Mouse (Mus musculus) heart, postnatal 25 days (tissue): Measurements from ENCODE around the gene Ufsp1. TPM values are rescaled to one million over a fixed set of nuclear protein-coding genes. Genes with fewer than 3 reads are reported as not detected.
"Not testable (repeated sequence)": the region's sequence is repeated elsewhere in the genome, so short reads cannot be mapped to it uniquely, and the experiment has no call there.

Source experiments
- DNase-seq: peaks from one replicate; pipeline ENCODE4 v3.0.0; 2022; ENCODE audit warnings: low spot score
- intact Hi-C: fragments of 180-260 bp; cut with DNase I; formaldehyde crosslinking; loops from one replicate; pipeline ENCODE4 v1.15.1; 2025
- total RNA-seq, 2 experiments: library from RNA; stranded (reverse); gene quantifications; 2 replicates each; pipeline ENCODE4 v1.2.3; 2021

The Ufsp1 gene
- total RNA-seq: 1 to 10 TPM; 8.3 to 8.7 TPM

DNA sequence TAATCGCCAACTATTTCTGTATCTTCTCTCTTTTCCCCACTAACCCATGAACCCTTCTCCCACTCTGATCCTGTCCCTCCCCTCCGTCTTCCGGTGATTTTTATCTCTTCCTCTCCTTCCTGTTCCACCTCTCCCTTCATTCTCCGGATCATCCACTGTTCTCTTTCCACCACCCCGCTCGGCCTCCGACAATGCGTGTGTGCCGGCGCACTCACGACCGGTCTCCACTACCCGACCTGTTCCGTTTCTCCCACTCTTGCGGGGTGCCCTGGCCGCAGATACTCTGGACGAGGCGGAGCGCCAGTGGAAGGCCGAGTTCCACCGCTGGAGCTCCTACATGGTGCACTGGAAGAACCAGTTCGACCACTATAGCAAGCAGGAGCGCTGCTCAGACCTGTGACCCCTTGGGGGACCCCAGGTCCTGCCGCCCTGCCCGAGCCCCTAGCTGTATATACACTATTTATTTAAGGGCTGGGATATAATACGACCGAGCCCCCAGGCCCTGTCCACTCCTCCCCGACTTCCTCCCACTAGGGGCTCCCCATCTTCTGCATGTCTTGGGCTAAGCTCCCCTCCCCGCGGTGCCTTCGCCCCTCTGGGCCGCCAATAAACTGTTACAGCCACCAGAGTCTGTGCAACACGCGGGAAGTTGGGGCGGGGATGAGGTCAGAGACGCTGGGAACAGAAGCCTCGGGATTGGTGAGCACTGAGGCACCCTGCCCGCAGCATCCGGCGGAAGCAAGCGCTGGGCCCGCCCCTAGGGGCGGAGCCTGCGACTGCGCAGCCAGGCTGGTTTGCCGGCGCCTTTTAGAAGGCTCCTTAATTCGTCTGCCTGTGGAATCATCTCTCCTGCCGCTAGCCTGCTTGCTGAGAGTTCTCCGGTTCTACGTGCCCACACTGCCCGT is at the start of gene Ufsp1:
Gene Ufsp1, plus strand, starts transcription at position 791 of the 905 bp plus-strand sequence.
- intact Hi-C loops: loop anchor here (5.0 kb wide), 1 partner anchor 208 kb away; the partner anchor contains the start of gene Pop7

GRCm38 (mm10) chr5:137263897-137264720 is 30.3 kb upstream of the Ufsp1 start:
- intact Hi-C loops: no loop called here
- no peak for DNase-seq

More for the DNA sequence above, at the start of gene Ufsp1:
- DNase-seq: peak; percentile 88

DNA sequence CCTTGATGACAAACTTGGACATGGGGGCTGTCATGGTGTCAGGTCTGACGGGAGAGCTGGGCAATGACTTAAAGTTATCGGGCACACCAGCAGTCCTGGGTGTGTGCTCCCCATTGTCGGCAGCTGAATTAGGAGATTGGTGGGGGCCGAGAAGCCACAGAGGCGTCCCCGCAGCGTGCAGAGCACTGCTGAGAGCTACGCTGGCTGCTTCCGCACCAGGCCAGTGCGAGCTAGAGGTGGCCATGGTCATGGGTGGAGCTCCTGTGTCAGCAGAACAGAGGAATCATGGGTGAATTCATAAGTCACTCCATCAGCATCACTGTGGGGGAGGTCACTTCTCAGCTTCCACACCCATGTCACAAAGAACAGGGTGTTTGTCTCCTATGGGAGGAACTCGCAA is 29.6 kb upstream of the Ufsp1 start:
- intact Hi-C loops: no loop called here
- DNase-seq: no peak

- peak; percentile 42 for DNase-seq
- intact Hi-C loops: no loop called here
Observed at GRCm38 (mm10) chr5:137268131-137268910, 26.1 kb upstream of the Ufsp1 start.

DNA sequence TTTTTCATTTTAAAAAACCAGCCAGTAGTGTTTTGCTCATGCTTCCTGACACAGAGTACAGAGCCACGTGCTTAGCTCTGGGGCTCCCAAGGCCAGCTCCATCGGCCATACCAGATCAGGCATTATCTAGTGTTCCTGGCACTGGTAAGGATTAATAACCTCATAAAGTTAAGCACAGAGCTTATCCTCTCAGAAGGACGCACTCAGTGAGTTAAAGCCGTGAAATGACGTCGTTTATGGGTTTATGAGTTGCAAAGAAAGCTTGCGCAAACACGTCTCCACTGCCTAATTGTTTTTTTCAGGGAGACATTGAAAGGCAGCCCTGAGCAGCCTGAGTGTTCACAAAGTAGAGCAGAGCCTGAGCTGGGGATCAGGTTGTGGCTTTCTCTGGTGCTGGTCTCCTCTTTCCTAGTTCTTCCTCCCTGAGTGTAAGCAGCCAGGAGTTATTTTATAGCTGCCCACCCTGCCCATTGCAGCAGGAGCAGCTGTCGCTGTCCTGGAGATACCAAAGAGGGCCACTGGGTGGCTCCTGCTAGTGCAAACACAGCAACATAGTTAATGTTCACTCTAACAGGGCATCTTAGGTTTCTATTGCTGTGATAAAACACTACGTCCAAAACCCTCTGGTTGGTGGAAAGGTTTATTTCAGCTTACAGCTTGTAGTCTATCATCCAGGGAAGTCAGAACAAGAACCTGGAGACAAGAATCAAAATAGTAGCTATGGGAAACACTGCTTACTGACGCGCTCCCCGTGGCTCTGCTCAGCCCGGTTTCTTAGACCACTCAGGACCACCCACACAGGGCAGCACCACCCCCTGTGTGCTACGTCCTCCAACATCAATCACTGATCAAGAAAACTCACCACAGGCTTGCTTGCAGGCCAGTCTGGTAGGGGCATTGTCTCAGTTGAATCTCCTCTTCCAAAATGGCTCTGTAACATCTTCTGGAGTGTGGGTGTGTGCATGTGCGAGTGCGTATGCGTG is 16.8 kb upstream of the Ufsp1 start:
- intact Hi-C loops: no loop called here
- DNase-seq: no peak

DNA sequence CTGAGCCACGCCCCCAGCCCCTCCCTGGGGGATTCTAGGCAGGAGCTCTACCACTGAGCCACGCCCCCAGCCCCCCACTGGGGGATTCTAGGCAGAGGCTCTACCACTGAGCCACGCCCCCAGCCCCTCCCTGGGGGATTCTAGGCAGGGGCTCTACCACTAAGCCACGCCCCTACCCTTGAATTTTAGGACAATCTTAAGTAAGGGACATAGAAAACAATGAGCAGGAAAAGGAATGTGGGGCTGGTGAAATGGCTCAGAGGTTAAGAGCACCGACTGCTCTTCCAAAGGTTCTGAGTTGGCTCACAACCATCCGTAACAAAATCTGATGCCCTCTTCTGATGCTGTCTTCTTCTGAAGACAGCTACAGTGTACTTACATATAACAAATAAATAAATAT is 10.0 kb upstream of the Ufsp1 start:
- intact Hi-C loops, DNase-seq: not testable (repeated sequence)

GRCm38 (mm10) chr5:137285045-137285444 is 9.4 kb upstream of the Ufsp1 start:
- intact Hi-C loops: no loop called here
- DNase-seq: no peak

DNA sequence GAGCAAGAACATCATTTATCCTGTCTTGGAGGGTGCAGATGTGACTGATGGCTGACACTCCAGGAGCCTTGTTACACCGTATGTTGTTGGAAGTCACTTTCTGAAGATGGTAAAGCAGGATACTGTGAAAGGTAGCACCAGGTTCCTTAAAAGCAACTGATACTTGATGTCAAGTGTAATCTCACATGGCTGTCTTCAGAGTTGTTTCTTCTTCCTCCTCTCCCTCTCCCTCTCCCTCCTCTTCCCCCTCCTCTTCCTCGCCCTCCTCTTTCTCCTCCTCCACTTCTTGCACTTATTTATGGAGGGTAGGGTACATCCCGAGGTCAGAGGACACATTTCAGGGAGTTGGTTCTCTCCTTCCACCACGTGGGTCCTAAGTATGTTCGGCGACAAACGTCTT is 8.4 kb upstream of the Ufsp1 start:
- DNase-seq: no peak
- intact Hi-C loops: loop anchor here (1.0 kb wide), 1 partner anchor 155 kb away; no protein-coding TSS in a partner anchor

DNA sequence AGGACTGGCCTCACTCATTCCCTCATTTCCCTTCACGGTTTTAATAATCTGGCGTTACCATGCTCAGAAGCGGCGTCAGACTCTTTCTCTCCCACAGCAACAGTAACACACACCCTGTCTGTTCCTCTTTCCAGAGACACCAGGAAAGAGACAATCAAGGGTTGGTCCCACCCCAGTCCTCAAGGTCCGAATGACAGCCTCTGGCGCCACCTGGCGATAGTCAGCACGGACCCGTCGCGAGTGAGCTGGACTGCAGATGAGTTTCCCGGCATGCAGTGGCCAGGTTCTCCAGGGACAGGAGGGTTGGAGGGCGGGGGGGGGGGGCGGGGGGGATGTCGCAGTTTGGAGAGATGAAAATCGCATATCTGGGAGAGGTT is 7.8 kb upstream of the Ufsp1 start:
- DNase-seq: peak; percentile 75
- intact Hi-C loops: loop anchor here (1.0 kb wide), 2 partner anchors 127 to 155 kb away; no protein-coding TSS in a partner anchor

GRCm38 (mm10) chr5:137287032-137287952 is 7.1 kb upstream of the Ufsp1 start, which contains the start of gene Ache:
Gene Ache (plus strand): TSS chr5:137287519.
- no peak for DNase-seq
- intact Hi-C loops: loop anchor here (1.0 kb wide), 1 partner anchor 128 kb away; no protein-coding TSS in a partner anchor

- intact Hi-C loops: loop anchor here (1.0 kb wide), 1 partner anchor 129 kb away; no protein-coding TSS in a partner anchor
- DNase-seq: no peak
Observed at GRCm38 (mm10) chr5:137287953-137288743, 6.3 kb upstream of the Ufsp1 start.

DNA sequence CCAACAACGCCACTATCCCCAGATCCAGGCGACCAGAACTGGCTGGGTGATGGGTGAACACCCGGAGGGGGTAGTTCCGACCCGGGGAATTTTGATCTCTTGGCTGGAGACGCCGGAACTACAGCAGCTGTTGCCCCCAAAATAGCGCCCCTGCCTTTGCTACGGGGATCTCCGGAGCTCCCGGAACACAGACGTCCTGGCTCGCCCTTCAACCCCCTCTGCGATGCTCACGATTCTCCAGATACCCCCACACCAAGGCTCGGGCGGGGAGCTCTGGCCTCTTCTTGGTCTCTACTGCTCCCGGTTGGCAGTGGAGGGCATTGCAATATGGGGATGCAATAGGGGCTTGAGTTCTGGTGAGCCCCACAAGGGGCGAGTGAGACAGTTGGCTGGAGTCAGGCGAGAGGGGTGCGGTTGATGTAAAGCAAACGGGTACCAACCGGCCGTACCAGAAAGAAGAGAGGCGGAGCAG is 5.4 kb upstream of the Ufsp1 start:
- no peak for DNase-seq
- intact Hi-C loops: no loop called here

DNA sequence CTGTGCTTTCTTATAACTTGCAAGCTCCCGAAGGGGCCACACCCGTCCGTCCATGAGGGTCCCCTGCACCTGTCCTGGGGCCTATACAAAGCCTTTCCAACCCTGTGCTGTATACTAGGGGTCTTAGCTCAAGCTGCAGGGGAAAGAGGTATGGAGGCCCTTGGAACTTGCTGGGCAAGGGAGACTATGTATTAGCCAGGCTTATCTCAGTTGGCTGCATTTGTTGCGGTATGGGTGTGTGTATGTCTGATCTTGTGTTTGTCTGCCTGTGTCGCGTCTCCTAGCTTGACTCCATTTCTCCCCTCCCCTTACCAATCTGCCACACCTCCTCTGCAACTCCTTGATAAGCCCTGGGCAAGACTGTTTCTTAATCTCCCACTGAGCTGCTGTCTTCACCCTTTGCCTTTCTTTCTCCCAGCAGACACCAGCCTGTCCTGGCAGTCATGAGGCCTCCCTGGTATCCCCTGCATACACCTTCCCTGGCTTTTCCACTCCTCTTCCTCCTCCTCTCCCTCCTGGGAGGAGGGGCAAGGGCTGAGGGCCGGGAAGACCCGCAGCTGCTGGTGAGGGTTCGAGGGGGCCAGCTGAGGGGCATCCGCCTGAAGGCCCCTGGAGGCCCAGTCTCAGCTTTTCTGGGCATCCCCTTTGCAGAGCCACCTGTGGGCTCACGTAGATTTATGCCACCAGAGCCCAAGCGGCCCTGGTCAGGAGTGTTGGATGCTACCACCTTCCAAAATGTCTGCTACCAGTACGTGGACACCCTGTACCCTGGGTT is 4.7 kb upstream of the Ufsp1 start:
- intact Hi-C loops: loop anchor here (2.0 to 5.0 kb wide), 2 partner anchors 91 to 213 kb away; partner anchors contain the start of gene Pop7
- no peak for DNase-seq

DNA sequence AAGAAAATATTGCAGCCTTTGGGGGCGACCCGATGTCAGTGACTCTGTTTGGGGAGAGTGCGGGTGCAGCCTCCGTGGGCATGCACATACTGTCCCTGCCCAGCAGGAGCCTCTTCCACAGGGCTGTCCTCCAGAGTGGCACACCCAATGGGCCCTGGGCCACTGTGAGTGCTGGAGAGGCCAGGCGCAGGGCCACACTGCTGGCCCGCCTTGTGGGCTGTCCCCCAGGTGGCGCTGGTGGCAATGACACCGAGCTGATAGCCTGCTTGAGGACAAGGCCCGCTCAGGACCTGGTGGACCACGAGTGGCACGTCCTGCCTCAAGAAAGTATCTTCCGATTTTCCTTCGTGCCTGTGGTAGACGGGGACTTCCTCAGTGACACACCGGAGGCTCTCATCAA is 3.8 kb upstream of the Ufsp1 start:
- intact Hi-C loops: loop anchor here (2.0 to 5.0 kb wide), 2 partner anchors 90 to 212 kb away; partner anchors contain the start of gene Pop7
- DNase-seq: no peak

DNA sequence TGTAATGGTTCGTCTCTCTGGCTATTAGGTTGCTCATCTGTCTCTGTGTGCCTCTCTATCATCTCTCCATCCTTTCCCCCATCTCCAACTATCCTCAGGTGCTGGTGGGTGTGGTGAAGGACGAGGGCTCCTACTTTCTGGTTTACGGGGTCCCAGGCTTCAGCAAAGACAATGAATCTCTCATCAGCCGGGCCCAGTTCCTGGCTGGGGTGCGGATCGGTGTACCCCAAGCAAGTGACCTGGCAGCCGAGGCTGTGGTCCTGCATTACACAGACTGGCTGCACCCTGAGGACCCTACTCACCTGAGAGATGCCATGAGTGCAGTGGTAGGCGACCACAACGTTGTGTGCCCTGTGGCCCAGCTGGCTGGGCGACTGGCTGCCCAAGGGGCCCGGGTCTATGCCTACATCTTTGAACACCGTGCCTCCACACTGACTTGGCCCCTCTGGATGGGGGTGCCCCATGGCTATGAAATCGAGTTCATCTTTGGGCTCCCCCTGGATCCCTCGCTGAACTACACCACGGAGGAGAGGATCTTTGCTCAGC is 3.0 kb upstream of the Ufsp1 start:
- DNase-seq: no peak
- intact Hi-C loops: loop anchor here (2.0 to 5.0 kb wide), 2 partner anchors 89 to 211 kb away; partner anchors contain the start of gene Pop7
